Mouse (Mus musculus): ENCODE measurements at regions not wholly inside any gene's neighbourhood (a gene's known extent, or its start where the extent isn't known, plus 50 kb on each side); places are given as distances from the start of the nearest gene placed in this dataset.

DNA sequence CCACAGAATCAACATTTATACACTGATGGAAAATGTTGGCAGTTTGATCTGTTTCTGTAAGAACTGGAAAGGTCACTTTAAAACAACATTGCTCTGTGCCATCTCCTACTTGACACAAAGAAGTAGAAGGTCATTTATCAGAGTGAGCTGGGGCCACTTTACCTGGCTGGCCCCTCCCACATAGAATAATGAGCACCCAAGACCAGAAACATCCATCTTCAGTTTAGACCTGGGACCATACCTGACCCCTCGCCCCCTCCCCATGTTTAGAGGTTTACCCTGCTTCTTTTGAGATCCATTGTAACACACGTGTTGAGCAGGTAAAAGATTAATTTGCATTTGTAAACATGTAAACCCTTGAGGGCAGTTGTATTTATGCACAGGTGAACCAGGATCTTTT lies 366.8 kb upstream of the Adgrl2 start:
- no peak for DNase-seq

DNA sequence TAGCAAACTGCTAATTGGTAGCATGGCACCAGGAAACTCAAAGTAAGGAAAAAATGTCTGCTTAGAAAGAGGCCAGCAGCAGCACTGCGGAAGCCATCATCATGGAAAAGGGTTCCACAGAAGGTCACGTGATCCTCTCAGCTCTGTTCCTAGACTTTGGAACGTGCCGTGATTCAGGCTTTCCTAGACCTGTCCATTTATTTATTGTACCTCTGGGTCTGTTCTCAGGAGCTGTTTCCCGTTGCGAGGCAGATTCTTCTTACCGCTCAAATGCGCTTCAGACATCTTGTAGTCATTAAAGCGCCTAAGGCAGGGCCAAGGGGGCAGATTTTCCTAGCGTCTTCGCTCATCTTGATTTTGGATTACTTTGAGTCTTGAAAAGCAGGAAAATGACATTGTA lies 365.0 kb upstream of the Adgrl2 start:
- no peak for DNase-seq

- no peak for DNase-seq
Measured at GRCm38 (mm10) chr3:149353958-149354357, 363.6 kb upstream of the Adgrl2 start.

GRCm38 (mm10) chr3:149352546-149352945 lies 362.2 kb upstream of the Adgrl2 start:
- DNase-seq = no peak

DNA sequence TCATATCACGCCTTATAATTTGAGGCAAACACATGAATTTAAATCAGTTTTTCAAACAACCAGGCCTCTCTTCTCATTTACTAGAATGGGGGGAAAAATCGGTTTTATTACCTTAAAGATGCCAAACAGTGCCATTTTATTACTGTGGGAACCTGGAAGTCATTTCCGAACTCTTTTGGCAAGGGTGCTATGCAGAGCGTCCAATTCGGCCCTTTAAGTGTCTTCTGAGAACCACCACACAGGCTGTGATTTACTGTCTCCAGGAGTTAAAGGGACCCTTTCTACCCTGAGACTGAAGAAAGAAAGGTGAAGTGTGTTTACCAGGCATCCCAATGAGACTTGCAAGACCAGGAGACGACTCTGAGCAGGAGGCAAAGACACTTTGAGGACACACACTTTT lies 359.4 kb upstream of the Adgrl2 start:
- no peak for DNase-seq

DNA sequence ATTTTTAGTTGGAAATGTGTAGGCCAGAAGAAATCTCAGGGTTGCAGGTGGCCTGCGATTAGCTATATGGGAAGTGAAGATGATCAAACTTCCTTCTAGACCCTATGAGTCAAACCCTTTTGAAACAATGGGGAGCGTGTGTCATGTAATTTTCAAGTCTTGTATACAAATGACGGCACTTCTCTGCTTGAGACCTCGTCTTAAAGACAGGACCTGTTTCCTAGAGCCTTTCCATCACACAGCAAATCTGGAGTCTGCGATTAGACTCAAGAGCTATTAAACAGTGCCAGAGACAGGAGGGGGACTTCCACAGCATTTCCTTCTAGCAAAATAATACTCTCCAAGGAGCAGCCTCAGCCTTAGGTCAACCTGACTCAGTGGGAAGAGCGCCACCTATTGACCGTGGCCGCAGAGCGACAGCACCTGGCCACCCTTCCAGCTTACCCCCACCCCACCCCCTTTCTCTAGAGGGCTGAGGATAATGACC lies 358.9 kb upstream of the Adgrl2 start:
- peak; percentile 75 to 83 for DNase-seq

DNA sequence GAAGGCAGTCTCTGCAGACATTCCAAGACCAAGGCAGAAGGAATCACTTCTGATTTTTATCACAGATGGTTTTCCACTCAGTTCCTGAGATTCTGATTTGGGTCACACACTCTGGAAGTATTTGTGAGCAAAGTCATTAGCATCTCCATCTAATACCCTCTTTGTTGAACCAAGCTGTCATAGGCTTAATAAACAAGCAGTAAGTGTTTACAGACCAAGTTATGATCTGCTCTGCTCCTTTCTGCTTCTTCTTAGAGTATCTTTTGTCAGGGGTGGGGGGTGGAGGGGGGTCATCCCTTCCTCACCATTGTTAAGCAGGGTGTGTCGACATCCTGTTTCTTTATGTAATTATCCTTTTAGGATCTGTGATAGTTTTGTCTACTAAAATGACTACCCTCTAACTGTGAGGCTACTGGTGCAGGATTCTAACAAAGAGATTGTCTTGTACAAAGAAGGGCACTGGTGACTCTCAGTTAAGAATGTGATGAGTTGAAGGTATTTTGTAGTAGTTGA lies 358.2 kb upstream of the Adgrl2 start:
- no peak for DNase-seq

DNA sequence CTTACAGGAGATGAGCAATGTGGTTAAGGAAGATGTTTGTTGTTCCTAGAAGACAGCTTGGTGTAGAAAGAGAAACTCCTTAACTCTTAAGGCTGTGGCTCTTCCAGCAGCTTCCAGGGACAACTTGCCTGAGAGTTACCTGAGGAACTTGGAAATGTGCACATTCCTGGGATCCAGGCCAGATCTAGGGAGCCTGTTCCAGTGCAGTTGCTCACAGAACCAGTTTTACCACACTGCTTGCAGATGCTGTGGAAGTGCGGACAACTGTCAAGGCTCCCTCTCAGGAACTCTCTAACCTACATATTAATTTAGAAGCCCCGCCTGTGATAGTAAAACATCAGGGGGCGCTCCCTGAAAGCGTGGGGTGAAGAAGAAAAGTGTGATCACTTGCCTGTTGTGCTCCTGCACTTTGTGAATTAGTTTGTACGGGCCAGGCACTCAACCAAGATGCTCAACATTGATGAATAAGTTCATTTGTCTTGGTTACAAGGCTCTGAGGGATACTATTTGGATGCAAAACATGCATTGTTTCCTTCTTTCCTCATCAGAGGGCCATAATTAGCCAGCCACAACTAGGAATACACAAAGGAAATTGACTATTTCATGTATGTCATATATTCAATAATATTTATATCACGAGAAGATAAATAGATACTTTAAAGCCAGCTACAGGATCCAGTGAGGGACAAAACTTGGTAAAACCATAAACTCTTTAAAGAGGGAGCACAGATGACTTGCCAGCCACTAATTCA lies 357.1 kb upstream of the Adgrl2 start:
- DNase-seq = peak in 1 of 2 experiments; percentile 25

- DNase-seq = no peak
Measured at GRCm38 (mm10) chr3:149342511-149342910, 352.2 kb upstream of the Adgrl2 start.

DNA sequence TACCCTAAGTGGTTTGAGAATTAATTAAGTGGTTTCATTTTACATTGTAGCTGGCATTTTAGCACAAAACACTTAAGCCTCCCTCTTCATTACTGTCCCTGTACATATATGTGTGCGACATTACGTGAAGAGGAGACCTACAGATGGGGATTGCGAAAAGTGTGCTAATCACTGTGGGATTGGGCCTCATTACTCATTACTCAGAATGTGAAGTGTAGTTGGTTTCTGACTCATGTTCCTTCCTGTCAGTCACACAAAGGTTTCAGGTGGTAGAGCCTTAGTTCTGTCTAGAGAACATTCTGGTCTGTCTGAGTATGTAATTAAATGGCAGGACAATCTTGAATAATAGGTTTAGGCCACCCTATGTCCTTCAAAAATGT lies 349.0 kb upstream of the Adgrl2 start:
- no peak for DNase-seq

DNA sequence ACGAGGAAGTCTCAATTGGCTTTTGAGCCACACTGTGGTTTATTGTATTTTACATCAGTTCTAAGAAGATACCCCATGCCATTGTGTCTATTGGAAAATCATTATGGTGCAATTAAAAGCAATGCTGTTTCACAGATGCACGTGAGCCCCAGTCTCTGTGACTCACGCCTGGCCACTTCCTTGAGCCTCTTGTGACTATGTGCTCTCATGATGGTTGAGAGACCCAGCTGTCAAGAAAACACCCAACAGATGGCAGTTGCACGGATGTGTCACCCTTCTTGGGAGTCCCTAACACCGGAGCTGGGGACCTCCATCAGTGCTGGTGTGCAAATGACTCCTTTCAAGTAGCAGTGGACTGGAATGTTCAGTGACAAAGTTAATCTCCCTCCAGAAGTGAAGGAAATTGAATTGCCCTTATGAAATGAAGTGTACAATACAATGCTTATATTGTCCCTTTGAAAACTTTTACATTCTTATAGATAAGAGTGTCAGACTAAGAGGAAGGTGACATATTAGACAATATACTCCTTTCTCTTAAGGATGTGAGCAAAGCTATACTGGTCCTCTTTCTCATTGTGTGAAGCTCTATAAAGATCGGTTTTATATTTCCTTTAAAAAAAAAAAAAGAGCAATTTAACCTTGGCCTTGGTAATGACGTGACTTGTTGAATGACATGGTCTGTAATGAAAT lies 348.5 kb upstream of the Adgrl2 start:
- no peak for DNase-seq

- no peak for DNase-seq
Measured at GRCm38 (mm10) chr3:149335259-149335658, 344.9 kb upstream of the Adgrl2 start.

- DNase-seq = no peak
Measured at GRCm38 (mm10) chr3:149333607-149334006, 343.3 kb upstream of the Adgrl2 start.

DNA sequence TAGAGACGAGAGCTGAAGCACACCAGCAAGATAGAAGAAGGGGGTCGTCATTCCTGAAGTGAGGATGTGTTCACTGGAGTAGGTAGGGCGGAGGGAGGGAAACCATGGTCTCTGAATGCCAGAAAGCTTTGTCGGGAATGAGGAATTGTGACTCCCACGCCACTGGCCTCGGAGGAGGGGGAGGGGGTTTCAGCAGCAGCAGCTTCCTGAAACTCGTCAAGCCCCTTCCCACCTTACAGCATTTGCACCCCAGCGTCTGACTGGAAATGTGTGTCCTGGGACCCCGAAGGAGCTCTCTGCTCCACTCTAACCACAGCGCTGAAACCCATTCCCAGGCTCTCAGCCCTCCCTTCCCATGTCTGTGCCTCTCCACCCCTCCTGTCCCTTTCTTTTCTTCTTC lies 342.8 kb upstream of the Adgrl2 start:
- peak in 1 of 2 experiments; percentile 27 for DNase-seq

DNA sequence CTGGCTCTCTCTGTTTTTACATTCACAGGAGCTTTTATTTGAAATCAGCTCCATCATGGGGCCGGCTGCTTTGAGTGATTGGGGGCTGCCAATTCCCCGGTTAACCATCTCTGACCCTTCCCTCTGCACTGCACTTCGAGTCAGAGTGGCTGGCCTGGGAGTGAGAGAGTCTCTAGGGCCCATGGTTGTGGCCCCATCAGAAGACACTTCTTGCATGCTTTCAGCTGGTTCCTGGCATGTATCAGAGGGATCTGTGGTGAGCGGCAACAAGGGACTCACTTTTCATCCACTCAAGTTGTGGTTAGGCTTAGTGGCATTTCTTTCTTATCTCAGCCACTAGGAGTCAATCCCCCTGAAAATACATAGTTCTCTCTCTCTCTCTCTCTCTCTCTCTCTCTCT lies 341.8 kb upstream of the Adgrl2 start:
- DNase-seq = no peak

- DNase-seq = no peak
Measured at GRCm38 (mm10) chr3:149331251-149331960, 341.1 kb upstream of the Adgrl2 start.

- peak; percentile 22 to 51 for DNase-seq
Measured at GRCm38 (mm10) chr3:149330716-149331115, 340.4 kb upstream of the Adgrl2 start.

DNA sequence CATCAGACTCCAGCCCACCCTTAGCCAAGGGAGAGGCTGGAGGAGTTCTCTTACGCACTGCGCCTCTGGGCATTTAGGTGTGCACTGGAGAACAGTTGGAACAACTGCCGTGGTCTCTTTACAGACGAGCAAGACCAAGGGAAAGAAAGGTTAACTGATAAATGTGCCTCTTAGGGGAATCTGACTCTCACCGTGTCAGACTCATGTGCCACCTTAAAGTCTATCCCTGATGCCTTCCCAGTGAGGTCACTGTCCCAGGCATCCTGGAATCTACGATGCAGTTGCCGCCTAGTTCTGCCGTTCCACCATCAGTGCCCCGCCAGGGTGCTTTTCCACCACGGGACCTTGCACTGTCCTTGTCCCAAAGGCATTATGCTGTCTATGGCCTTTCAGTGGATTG lies 339.7 kb upstream of the Adgrl2 start:
- no peak for DNase-seq

- DNase-seq = no peak
Measured at GRCm38 (mm10) chr3:149329615-149330014, 339.3 kb upstream of the Adgrl2 start.

GRCm38 (mm10) chr3:149326664-149327063 lies 336.3 kb upstream of the Adgrl2 start:
- peak; percentile 22 to 52 for DNase-seq

- no peak for DNase-seq
Measured at GRCm38 (mm10) chr3:149324088-149324487, 333.7 kb upstream of the Adgrl2 start.

GRCm38 (mm10) chr3:149318728-149319127 lies 328.4 kb upstream of the Adgrl2 start:
- no peak for DNase-seq

GRCm38 (mm10) chr3:149314258-149314657 lies 323.9 kb upstream of the Adgrl2 start:
- DNase-seq = no peak

Measured in kidney, postnatal 4 days (tissue).